Mouse (Mus musculus) bone marrow, adult 2 months (tissue): Measurements from ENCODE around the gene Iars.

Source experiments
- CTCF ChIP-seq: fragments of 200-500 bp; IDR thresholded peaks from 2 replicates; pipeline ENCODE4 v1.5.1; 2011; ENCODE audit warnings: low read length, control low read depth; ENCODE audit not compliant: control insufficient read depth, insufficient read depth
- POLR2A ChIP-seq: fragments of 200-500 bp; IDR thresholded peaks from 2 replicates; pipeline ENCODE4 v1.6.1; 2011; ENCODE audit warnings: low read depth, mild to moderate bottlenecking, control low read depth, low read length, borderline replicate concordance; ENCODE audit not compliant: control insufficient read depth

GRCm38 (mm10) chr13:49652481-49653179, 29.3 kb upstream of the Iars start, which contains the start of the genes Cenpp and Nol8:
- TF ChIP-seq CTCF (no peak), POLR2A (peak; percentile 65; the same call in 1 of the 2 replicates)
